Mouse (Mus musculus): ENCODE data around the gene Lif. TPM values are rescaled to one million over a fixed set of nuclear protein-coding genes. Genes with fewer than 3 reads are reported as not detected.

Lif gene
- polyA plus RNA-seq, 1 experiment = 0.67 TPM

DNA sequence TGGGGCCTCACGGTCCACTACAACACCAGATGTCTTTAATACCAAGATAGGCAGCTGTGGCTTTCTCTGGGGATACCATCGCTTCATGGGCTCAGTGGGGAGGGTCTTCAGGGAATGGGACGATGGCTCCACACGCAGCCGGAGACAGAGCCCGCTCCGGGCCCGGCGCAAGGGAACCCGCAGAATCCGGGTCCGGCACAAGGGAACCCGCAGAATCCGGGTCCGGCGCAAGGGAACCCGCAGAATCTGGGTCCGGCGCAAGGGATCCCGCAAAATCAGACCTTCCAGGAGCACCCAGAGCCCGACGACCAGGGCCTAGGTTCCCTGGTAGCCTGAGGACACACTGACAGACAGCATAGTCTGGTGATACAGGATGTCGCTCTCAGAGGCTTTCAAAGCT, 17.7 kb upstream of the Lif start:
- H3K36me3 ChIP-seq (ENCODE audit: control insufficient read depth, insufficient read depth, low read length) = no peaks in the 10 kb centered on the region
- H3K27me3 ChIP-seq (replicated peaks; ENCODE audit: control insufficient read depth, insufficient read depth, low read length) = no peaks in the 10 kb centered on the region
- TF ChIP-seq POLR2A (IDR thresholded peaks at IDR 0.05; ENCODE audit: low read depth, low read length) = no peak
- no peak for TF ChIP-seq CTCF (conservative IDR thresholded peaks at IDR 0.05; ENCODE audit: insufficient read depth, insufficient read length, low read depth, low read length)
- no peak for DNase-seq
- H3K4me1 ChIP-seq (ENCODE audit: control insufficient read depth, insufficient read depth, low read length) = no peaks in the 10 kb centered on the region
- no peak overlapping the region for H3K27ac ChIP-seq (ENCODE audit: insufficient read depth, low read depth, low read length)
- 93% methylated on average over 23 of the region's 23 CpGs for WGBS
- H3K4me3 ChIP-seq (ENCODE audit: insufficient read depth, low read depth, low read length) = no peak overlapping the region

DNA sequence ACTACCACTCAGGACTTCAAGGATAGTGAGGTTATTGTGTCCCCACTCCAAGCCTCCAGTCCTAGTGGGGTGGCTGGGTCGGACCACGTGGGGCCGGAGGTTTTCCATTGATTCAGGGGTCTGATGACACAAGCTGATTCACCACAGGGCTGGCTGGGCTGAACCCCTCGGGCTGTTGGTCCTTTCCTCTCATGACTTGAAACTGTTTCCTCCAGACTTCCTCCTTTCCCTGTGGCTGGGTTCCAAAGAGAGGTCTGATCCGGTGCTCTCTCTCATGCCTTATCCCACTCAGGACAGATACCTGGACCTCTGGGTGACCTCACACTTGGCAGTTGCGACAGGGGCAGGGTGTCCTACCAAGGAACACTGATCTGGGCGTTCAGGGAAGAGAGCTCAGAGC, 17.2 kb upstream of the Lif start:
- no peaks in the 10 kb centered on the region for H3K36me3 ChIP-seq (ENCODE audit: control insufficient read depth, insufficient read depth, low read length)
- TF ChIP-seq CTCF (conservative IDR thresholded peaks at IDR 0.05; ENCODE audit: insufficient read depth, insufficient read length, low read depth, low read length) (no peak), POLR2A (IDR thresholded peaks at IDR 0.05; ENCODE audit: low read depth, low read length) (no peak)
- H3K27ac ChIP-seq (ENCODE audit: insufficient read depth, low read depth, low read length) = no peak overlapping the region
- no peaks in the 10 kb centered on the region for H3K27me3 ChIP-seq (replicated peaks; ENCODE audit: control insufficient read depth, insufficient read depth, low read length)
- no peak overlapping the region for H3K4me3 ChIP-seq (ENCODE audit: insufficient read depth, low read depth, low read length)
- H3K4me1 ChIP-seq (ENCODE audit: control insufficient read depth, insufficient read depth, low read length) = no peaks in the 10 kb centered on the region
- WGBS = 68% methylated on average over 7 of the region's 7 CpGs
- no peak for DNase-seq

DNA sequence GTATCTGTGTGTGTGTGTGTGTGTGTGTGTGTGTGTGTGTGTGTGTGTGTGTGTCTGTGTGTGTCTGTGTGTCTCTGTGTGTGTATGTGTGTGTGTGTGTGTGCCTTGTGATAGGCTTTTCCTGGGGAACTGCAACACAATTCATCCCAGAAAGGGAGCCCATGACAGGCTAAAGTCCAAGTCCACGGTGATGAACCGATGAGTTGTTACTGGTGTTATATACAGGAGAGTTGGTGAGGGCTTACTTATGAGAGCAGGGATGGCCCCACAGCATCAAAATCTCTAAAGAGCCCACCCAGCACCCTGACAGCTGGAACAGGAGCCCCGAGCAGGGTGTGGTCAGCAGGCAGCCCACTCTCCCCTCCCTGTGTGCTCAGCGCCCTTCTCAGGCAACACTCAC, 16.2 kb upstream of the Lif start:
- no peak for TF ChIP-seq POLR2A (IDR thresholded peaks at IDR 0.05; ENCODE audit: low read depth, low read length)
- no peak for TF ChIP-seq CTCF (conservative IDR thresholded peaks at IDR 0.05; ENCODE audit: insufficient read depth, insufficient read length, low read depth, low read length)
- Histone ChIP-seq H3K4me3 (ENCODE audit: insufficient read depth, low read depth, low read length) (no peak overlapping the region), H3K27ac (ENCODE audit: insufficient read depth, low read depth, low read length) (no peak overlapping the region), H3K4me1 (ENCODE audit: control insufficient read depth, insufficient read depth, low read length) (no peaks in the 10 kb centered on the region), H3K27me3 (replicated peaks; ENCODE audit: control insufficient read depth, insufficient read depth, low read length) (no peaks in the 10 kb centered on the region), H3K36me3 (ENCODE audit: control insufficient read depth, insufficient read depth, low read length) (no peaks in the 10 kb centered on the region)
- WGBS = 62% methylated on average over 4 of the region's 4 CpGs
- no peak for DNase-seq

DNA sequence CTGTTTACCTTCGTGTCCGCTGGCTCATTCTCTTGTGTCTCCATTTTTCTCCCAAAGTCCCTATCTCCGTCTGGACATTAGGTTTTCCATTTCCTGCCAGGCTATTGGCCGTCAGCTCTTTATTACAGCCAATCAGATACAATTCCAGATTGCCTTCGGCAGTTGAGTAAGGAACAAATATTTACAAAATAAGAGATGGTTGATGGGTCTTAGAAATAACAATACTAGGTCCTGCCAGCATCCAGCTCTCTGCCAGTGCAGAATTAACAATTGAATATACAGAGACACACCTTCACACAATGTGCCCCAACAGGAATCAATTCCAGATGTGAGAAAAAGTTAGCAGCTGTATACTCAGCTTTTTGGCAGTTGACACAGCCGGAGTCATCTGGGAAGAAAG, 11.2 kb upstream of the Lif start:
- WGBS = 70% methylated on average over 6 of the region's 6 CpGs

DNA sequence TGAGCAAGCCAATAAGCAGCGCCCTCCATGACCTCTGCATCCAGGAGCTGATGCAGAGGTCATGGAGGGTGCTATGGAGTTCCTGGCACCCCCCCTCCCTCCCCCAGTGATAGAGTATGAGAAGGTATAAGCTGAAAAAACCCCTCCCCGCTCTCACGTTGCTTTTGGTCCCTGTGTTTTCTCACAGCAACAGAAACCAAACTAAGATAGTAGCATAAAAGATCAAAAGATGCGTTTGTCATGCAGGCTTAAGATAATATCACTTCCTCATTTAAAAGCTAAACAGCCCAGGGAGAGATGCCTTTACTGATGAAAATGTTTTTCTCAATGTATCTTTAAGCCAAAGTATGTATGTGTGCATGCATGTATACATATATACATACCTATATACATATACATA, 10.7 kb upstream of the Lif start:
- TF ChIP-seq CTCF (conservative IDR thresholded peaks at IDR 0.05; ENCODE audit: insufficient read depth, insufficient read length, low read depth, low read length) (no peak), POLR2A (IDR thresholded peaks at IDR 0.05; ENCODE audit: low read depth, low read length) (no peak)
- 71% methylated on average over 4 of the region's 4 CpGs for WGBS
- no peak overlapping the region for H3K27ac ChIP-seq (ENCODE audit: insufficient read depth, low read depth, low read length)

More for the DNA sequence above, 11.2 kb upstream of the Lif start:
- TF ChIP-seq CTCF (conservative IDR thresholded peaks at IDR 0.05; ENCODE audit: insufficient read depth, insufficient read length, low read depth, low read length) (no peak), POLR2A (IDR thresholded peaks at IDR 0.05; ENCODE audit: low read depth, low read length) (no peak)
- H3K4me3 ChIP-seq (ENCODE audit: insufficient read depth, low read depth, low read length) = no peak overlapping the region
- H3K4me1 ChIP-seq (ENCODE audit: control insufficient read depth, insufficient read depth, low read length) = no peaks in the 10 kb centered on the region
- no peaks in the 10 kb centered on the region for H3K36me3 ChIP-seq (ENCODE audit: control insufficient read depth, insufficient read depth, low read length)
- H3K27me3 ChIP-seq (replicated peaks; ENCODE audit: control insufficient read depth, insufficient read depth, low read length) = no peaks in the 10 kb centered on the region
- no peak overlapping the region for H3K27ac ChIP-seq (ENCODE audit: insufficient read depth, low read depth, low read length)
- DNase-seq = no peak

DNA sequence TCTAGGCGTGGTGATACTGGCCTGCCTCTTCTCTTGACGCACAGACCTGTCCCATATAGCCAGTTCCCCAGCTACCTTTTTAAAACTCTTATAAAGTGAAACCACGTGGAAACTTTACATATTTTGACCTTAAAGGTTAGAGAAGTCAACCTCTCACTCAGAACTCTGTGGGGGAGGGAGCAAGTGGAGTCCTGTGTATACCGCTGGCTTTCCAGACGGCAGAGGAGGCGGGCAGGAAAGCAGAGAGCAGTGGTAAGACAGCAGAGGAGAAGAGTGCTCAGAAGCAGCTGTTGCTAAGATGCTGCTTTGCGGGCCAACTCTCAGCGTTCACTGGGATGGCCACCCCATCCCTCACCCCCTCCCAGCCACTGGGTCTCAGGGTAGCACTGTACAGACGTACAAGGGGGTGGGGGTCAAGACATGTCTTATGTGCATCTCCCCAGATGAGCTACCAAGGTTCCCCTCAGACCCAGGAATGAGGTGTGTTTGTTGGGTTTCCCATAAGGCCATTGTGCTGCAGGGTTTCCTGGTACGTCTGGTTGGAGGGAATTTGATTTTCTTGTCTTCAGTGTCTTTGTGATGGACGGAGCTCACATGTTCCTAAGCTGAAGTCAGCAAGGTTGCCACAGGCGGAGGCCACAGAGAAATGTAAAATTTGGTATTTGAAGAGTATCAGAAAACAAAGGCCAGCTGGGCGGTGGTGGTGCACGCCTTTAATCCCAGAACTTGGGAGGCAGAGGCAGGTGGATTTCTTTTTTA, 10.0 kb upstream of the Lif start:
- Histone ChIP-seq H3K27me3 (replicated peaks; ENCODE audit: control insufficient read depth, insufficient read depth, low read length) (no peaks in the 10 kb centered on the region), H3K36me3 (ENCODE audit: control insufficient read depth, insufficient read depth, low read length) (no peaks in the 10 kb centered on the region), H3K4me3 (ENCODE audit: insufficient read depth, low read depth, low read length) (no peak overlapping the region), H3K27ac (ENCODE audit: insufficient read depth, low read depth, low read length) (no peak overlapping the region), H3K4me1 (ENCODE audit: control insufficient read depth, insufficient read depth, low read length) (no peaks in the 10 kb centered on the region)
- no peak for TF ChIP-seq CTCF (conservative IDR thresholded peaks at IDR 0.05; ENCODE audit: insufficient read depth, insufficient read length, low read depth, low read length)
- no peak for TF ChIP-seq POLR2A (IDR thresholded peaks at IDR 0.05; ENCODE audit: low read depth, low read length)
- DNase-seq = no peak
- WGBS = 78% methylated on average over 14 of the region's 14 CpGs

More for the DNA sequence above, 10.7 kb upstream of the Lif start:
- DNase-seq = no peak
- Histone ChIP-seq H3K4me3 (ENCODE audit: insufficient read depth, low read depth, low read length) (no peak overlapping the region), H3K27me3 (replicated peaks; ENCODE audit: control insufficient read depth, insufficient read depth, low read length) (no peaks in the 10 kb centered on the region), H3K36me3 (ENCODE audit: control insufficient read depth, insufficient read depth, low read length) (no peaks in the 10 kb centered on the region), H3K4me1 (ENCODE audit: control insufficient read depth, insufficient read depth, low read length) (no peaks in the 10 kb centered on the region)

DNA sequence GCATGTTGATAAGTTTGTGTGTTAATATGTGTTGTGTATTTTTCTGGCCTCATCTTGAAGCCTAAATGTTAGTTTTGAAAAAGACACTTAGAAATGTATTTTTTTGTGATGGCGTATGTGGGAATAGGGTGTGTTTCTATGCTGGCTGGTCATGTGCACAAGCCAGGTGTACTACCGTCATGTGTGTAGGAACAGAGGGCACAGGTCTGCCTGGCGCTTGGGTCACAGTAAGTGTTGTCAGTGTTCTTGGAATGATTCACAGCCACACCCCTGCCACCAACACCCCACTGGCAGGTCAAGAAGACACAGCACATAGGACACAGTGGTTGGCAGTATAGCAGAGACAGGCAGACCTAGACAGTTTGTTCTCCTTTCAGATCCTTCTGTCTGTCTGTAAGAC, 8.2 kb upstream of the Lif start:
- no peak for TF ChIP-seq CTCF (conservative IDR thresholded peaks at IDR 0.05; ENCODE audit: insufficient read depth, insufficient read length, low read depth, low read length)
- TF ChIP-seq POLR2A (IDR thresholded peaks at IDR 0.05; ENCODE audit: low read depth, low read length) = no peak
- DNase-seq = no peak

More for the DNA sequence above, 8.2 kb upstream of the Lif start:
- 92% methylated on average over 3 of the region's 3 CpGs for WGBS
- H3K36me3 ChIP-seq (ENCODE audit: control insufficient read depth, insufficient read depth, low read length) = no peaks in the 10 kb centered on the region
- no peak overlapping the region for H3K27ac ChIP-seq (ENCODE audit: insufficient read depth, low read depth, low read length)
- no peak overlapping the region for H3K4me3 ChIP-seq (ENCODE audit: insufficient read depth, low read depth, low read length)
- no peaks in the 10 kb centered on the region for H3K27me3 ChIP-seq (replicated peaks; ENCODE audit: control insufficient read depth, insufficient read depth, low read length)
- H3K4me1 ChIP-seq (ENCODE audit: control insufficient read depth, insufficient read depth, low read length) = no peaks in the 10 kb centered on the region

Data from kidney, adult 2 months (tissue).